21 mouse cellular contexts compared by ENCODE assay signal in genomic region chr4:47605676-47606075, GRCm38 (mm10).
DNase-seq lines count a peak whose midpoint lies in the region; ATAC-seq lines count a peak whose summit lies in the region.
"Had no signal": no experiment of that assay in that cellular context is flagged by ENCODE, and none has a peak within 500 bp of the region (broad histone marks: within the 10 kb centered on the region; RNA-seq: fewer than 3 reads in every experiment).

No protein-coding gene starts in this region.

- 83% methylated on average over 4 of the region's 4 CpGs for WGBS in limb, embryonic 10.5 days
- 86% methylated on average over 4 of the region's 4 CpGs for WGBS in midbrain, embryonic 11.5 days

- no peak overlapping the region for H3K4me2 ChIP-seq in midbrain, embryonic 11.5 days
- H3K4me2 ChIP-seq: embryonic facial prominence, embryonic 15.5 days; heart, embryonic 11.5 days; hindbrain, embryonic 15.5 days had no signal

- peak; percentile 33 to 41 for DNase-seq in cerebellum, adult 18-20 months
- DNase-seq in cerebellum, adult 11 months = no peak
- peak; percentile 29 for DNase-seq in left cerebral cortex, postnatal 4 days
- no peak for DNase-seq in left cerebral cortex, postnatal 10 days (ENCODE audit: extremely low spot score in 1 of 2, low spot score in 2 of 2)
- DNase-seq in cerebellum, postnatal 10 days = peak; percentile 71 to 77
- no peak for DNase-seq in limb, embryonic 10.5 days (ENCODE audit: low spot score)
- DNase-seq in natural killer cell, adult 2 months (ENCODE audit: low spot score in 2 of 2) = no peak
- no peak for DNase-seq in midbrain, embryonic 11.5 days (ENCODE audit: low spot score, missing footprints)
- DNase-seq: adrenal gland, postnatal 25 days; embryo, embryonic 11 days; gastrocnemius, postnatal 10 days; heart, adult 18-20 months; kidney, adult 8-10 months had no signal

- H3K27ac ChIP-seq in limb, embryonic 10.5 days = 0 out of 2 replicates have a peak overlapping the region, but pooled peaks have one; percentile 19
- H3K27ac ChIP-seq in midbrain, embryonic 11.5 days (ENCODE audit: low read depth, low read length) = no peak overlapping the region
- H3K27ac ChIP-seq: embryonic facial prominence, embryonic 15.5 days; forebrain, embryonic 10.5 days; hindbrain, embryonic 10.5 days; hindbrain, embryonic 15.5 days had no signal

- no peak overlapping the region for H3K4me3 ChIP-seq in limb, embryonic 10.5 days
- H3K4me3 ChIP-seq in midbrain, embryonic 11.5 days (ENCODE audit: low read depth, low read length) = no peak overlapping the region
- H3K4me3 ChIP-seq: embryonic facial prominence, embryonic 15.5 days; erythroblast, embryonic 14.5 days; forebrain, embryonic 10.5 days; hindbrain, embryonic 10.5 days; hindbrain, embryonic 15.5 days had no signal

- 0 out of 2 replicates have a peak, but pooled peaks cover 6% of the 10 kb centered on the region for H3K27me3 ChIP-seq in limb, embryonic 10.5 days (ENCODE audit: low read depth, poor library complexity, severe bottlenecking)
- H3K27me3 ChIP-seq in midbrain, embryonic 11.5 days (ENCODE audit: control insufficient read depth, insufficient read depth, low read length) = no peaks in the 10 kb centered on the region
- H3K27me3 ChIP-seq: embryonic facial prominence, embryonic 15.5 days; hindbrain, embryonic 15.5 days had no signal

- H3K9me3 ChIP-seq in limb, embryonic 10.5 days (replicated peaks) = no peaks in the 10 kb centered on the region
- H3K9me3 ChIP-seq in midbrain, embryonic 11.5 days (ENCODE audit: control insufficient read depth, low read length) = no peaks in the 10 kb centered on the region
- H3K9me3 ChIP-seq: embryonic facial prominence, embryonic 15.5 days; forebrain, embryonic 10.5 days; hindbrain, embryonic 10.5 days; hindbrain, embryonic 15.5 days had no signal

- intact Hi-C loops in left cerebral cortex, postnatal 4 days (cut with DNase I) = no loop called here
- intact Hi-C loops in left cerebral cortex, postnatal 10 days (cut with DNase I) = loop anchor here (5.0 kb wide), 1 partner anchor 437 kb away; no protein-coding TSS in a partner anchor

- H3K36me3 ChIP-seq in limb, embryonic 10.5 days = no peaks in the 10 kb centered on the region
- H3K36me3 ChIP-seq in midbrain, embryonic 11.5 days (ENCODE audit: control insufficient read depth, insufficient read depth, low read length) = no peaks in the 10 kb centered on the region
- H3K36me3 ChIP-seq: embryonic facial prominence, embryonic 15.5 days; forebrain, embryonic 10.5 days; hindbrain, embryonic 10.5 days; hindbrain, embryonic 15.5 days had no signal

- no peak for ATAC-seq in midbrain, embryonic 11.5 days (ENCODE audit: low FRiP score)
- ATAC-seq: forebrain, embryonic 14.5 days; intestine, embryonic 16.5 days had no signal

- no peak overlapping the region for H3K9ac ChIP-seq in midbrain, embryonic 11.5 days (ENCODE audit: low read length)
- H3K9ac ChIP-seq: embryonic facial prominence, embryonic 15.5 days; hindbrain, embryonic 15.5 days had no signal

- H3K4me1 ChIP-seq in limb, embryonic 10.5 days = peaks cover 23% of the 10 kb centered on the region
- H3K4me1 ChIP-seq in midbrain, embryonic 11.5 days (ENCODE audit: control insufficient read depth, insufficient read depth, low read length) = 0 out of 2 replicates have a peak, but pooled peaks cover 3% of the 10 kb centered on the region

Comparison
In these comparisons a context has a peak if more than half of its experiments do, and no peak if none do; other contexts are left out.
1. DNase-seq: peak in cerebellum, adult 18-20 months (2 of 2), left cerebral cortex, postnatal 4 days (single experiment) and cerebellum, postnatal 10 days (2 of 2); none in cerebellum, adult 11 months (single experiment), left cerebral cortex, postnatal 10 days (0 of 2), limb, embryonic 10.5 days (single experiment), natural killer cell, adult 2 months (0 of 2) and midbrain, embryonic 11.5 days (single experiment).